Mouse (Mus musculus) urinary bladder, postnatal 0 days (tissue): ENCODE data around the gene Kcnj16. TPM values are rescaled to one million over a fixed set of nuclear protein-coding genes. Genes with fewer than 3 reads are reported as not detected.

Source experiments
- polyA plus RNA-seq: library from polyadenylated mRNA; unstranded; fragments of >200 nt; fragmentation: Nextera tagmentation; extraction: Ambion mirVana; gene quantifications from 2 replicates; pipeline ENCODE4 v1.2.1, GENCODE M21; 2015

Kcnj16 gene
- polyA plus RNA-seq = not detected in 2 replicates

DNA sequence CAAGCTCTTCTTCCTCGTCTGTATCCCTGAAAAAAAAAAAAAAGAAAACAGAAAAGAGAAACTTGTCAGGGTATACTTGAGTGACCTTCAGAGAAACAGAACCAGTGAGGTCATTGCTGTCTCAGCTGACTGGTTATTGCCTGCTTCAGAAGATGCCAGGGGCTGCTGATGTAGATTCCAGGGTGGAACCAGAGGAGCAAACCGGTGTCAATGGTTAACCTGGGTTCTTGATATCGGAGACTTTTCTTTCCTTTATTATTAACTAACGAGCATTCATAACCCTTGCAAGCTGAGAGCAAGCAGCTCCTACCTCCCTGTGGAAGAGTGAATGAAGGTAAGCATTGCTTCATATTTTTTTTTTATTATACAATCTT is at the start of gene Kcnj16:
Gene Kcnj16 (plus strand): TSS at position 272 of the 374 bp plus-strand sequence.

DNA sequence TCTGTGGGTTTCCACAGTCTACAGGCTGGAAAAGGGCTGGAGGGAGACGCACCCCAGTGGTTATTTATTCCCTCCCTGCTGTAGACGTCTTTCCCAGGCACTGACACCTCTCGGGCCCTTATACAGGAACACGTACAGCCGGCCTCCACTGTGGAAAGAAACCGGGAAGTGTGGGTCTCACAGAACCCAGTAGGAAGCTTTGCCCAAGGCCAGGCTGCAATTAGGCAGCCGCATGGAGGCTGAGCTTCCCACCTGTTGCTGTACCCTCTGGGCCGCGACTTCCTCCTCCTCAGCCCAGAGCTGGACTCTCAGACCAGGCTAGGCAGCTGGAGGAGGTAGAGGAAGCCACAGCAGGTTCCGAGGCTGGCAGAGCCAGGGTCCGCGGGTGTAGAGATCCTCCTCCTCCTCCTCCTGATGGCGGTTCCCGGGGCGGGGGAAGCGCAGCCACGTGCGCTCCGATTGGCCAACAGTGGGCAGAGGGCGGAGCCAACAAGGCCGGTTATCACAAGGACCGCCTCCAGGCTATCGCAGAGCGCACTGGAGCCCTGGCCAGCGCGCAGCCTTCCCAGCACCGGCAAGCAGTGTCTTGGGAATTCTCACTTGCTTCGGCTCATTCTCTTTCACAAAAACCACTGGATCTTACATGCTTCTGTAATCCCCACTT is 97.9 kb downstream of the Kcnj16 start, which contains the start of gene Kcnj2:
Gene Kcnj2 (plus strand): TSS at position 530 of the 664 bp plus-strand sequence.

Other genes starting within 250 kb of the Kcnj16 start
- 0.29 and 0.37 TPM in 2 replicates for gene Kcnj2, start 98.1 kb downstream of the Kcnj16 start, polyA plus RNA-seq